Mouse (Mus musculus) cerebellum, postnatal 4 days (tissue): Measurements from ENCODE around the gene Iqsec2.

Experiments
- DNase-seq, 2 experiments: peaks; one replicate each; pipeline ENCODE4 v3.0.0; 2022; ENCODE audit warnings: low spot score in 2 of 2, mixed read lengths in 1 of 2

Gene Iqsec2

GRCm38 (mm10) chrX:152244492-152245189 is 100.6 kb downstream of the Iqsec2 start:
- DNase-seq, result no peak

- no peak for DNase-seq
Measured at GRCm38 (mm10) chrX:152271189-152271588, 127.1 kb downstream of the Iqsec2 start.
